Mouse (Mus musculus) neural tube, embryonic 14.5 days (tissue): ENCODE measurements at regions not wholly inside any gene's neighbourhood (a gene's known extent, or its start where the extent isn't known, plus 50 kb on each side); places are given as distances from the start of the nearest gene placed in this dataset.

ENCODE experiments used
- ATAC-seq: fragments of 200-750 bp; cut with Nextera tagmentation; 2 replicates; pipeline ENCODE4 v1.8.0; 2017; ENCODE audit warnings: low read depth, mild to moderate bottlenecking, moderate TSS enrichment, moderate library complexity
- H3K27ac ChIP-seq: fragments of 300-500 bp; sonication (generic); 2 replicates; pipeline ENCODE4 v1.5.1; 2014; ENCODE audit warnings: low read depth, mild to moderate bottlenecking, control low read depth, low read length, moderate library complexity, mixed read lengths
- H3K27me3 ChIP-seq: fragments of 300-500 bp; sonication (generic); 2 replicates; pipeline ENCODE4 v1.6.1; 2014; ENCODE audit warnings: low read length; ENCODE audit not compliant: control insufficient read depth, insufficient read depth
- H3K36me3 ChIP-seq: fragments of 300-500 bp; sonication (generic); 2 replicates; pipeline ENCODE4 v1.6.1; 2014; ENCODE audit warnings: low read length, mixed read lengths; ENCODE audit not compliant: control insufficient read depth, insufficient read depth
- H3K4me1 ChIP-seq: fragments of 300-500 bp; sonication (generic); 2 replicates; pipeline ENCODE4 v1.6.1; 2014; ENCODE audit warnings: low read length; ENCODE audit not compliant: control insufficient read depth, insufficient read depth
- H3K4me2 ChIP-seq: fragments of 300-500 bp; sonication (generic); 2 replicates; pipeline ENCODE4 v1.6.1; 2014; ENCODE audit warnings: mild to moderate bottlenecking, low read depth, low read length, control low read depth
- H3K4me3 ChIP-seq: fragments of 300-500 bp; sonication (generic); 2 replicates; pipeline ENCODE4 v1.5.1; 2014; ENCODE audit warnings: low read depth, low read length, control low read depth, mixed read lengths
- H3K9ac ChIP-seq: fragments of 300-500 bp; sonication (generic); replicated peaks from 2 replicates; pipeline ENCODE4 v1.6.1; 2014; ENCODE audit warnings: low read depth, mild to moderate bottlenecking, control low read depth, low read length, mixed read lengths
- H3K9me3 ChIP-seq: fragments of 300-500 bp; sonication (generic); 2 replicates; pipeline ENCODE4 v1.6.1; 2016; ENCODE audit warnings: low read length; ENCODE audit not compliant: control insufficient read depth
- WGBS: fragments of 180-500 bp; shearing (Covaris S2); extraction: QIAGEN DNeasy Blood & Tissue Kit; methylation state at CpG from one replicate; pipeline ENCODE4 v1.1.7; 2014; 5-methylcytosine and 5-hydroxymethylcytosine counted together

- no peaks in the 10 kb centered on the region for H3K4me1 ChIP-seq
- no peak for ATAC-seq
- H3K4me2 ChIP-seq, result no peak overlapping the region
- no peaks in the 10 kb centered on the region for H3K36me3 ChIP-seq
- H3K4me3 ChIP-seq, result no peak overlapping the region
- no peak overlapping the region for H3K27ac ChIP-seq
- peaks cover 26% of the 10 kb centered on the region for H3K27me3 ChIP-seq
- WGBS, result 68% methylated on average over 3 of the region's 3 CpGs
- no peaks in the 10 kb centered on the region for H3K9me3 ChIP-seq
- no peak overlapping the region for H3K9ac ChIP-seq
Observed at GRCm38 (mm10) chr8:12040924-12041323, 200.7 kb downstream of the Tex29 start.

GRCm38 (mm10) chr8:12041662-12042061 lies 201.4 kb downstream of the Tex29 start:
- Histone ChIP-seq H3K27me3 (peaks cover 23% of the 10 kb centered on the region), H3K36me3 (no peaks in the 10 kb centered on the region), H3K9me3 (no peaks in the 10 kb centered on the region), H3K4me1 (no peaks in the 10 kb centered on the region), H3K9ac (no peak overlapping the region), H3K27ac (no peak overlapping the region), H3K4me2 (no peak overlapping the region), H3K4me3 (no peak overlapping the region)
- WGBS, result 66% methylated on average over 6 of the region's 6 CpGs
- no peak for ATAC-seq

GRCm38 (mm10) chr8:12050841-12051240 lies 210.6 kb downstream of the Tex29 start:
- no peak overlapping the region for H3K4me3 ChIP-seq
- no peaks in the 10 kb centered on the region for H3K9me3 ChIP-seq
- H3K9ac ChIP-seq, result no peak overlapping the region
- no peaks in the 10 kb centered on the region for H3K27me3 ChIP-seq
- no peaks in the 10 kb centered on the region for H3K36me3 ChIP-seq
- WGBS, result 10% methylated on average over 5 of the region's 5 CpGs
- no peak for ATAC-seq
- no peak overlapping the region for H3K4me2 ChIP-seq
- no peak overlapping the region for H3K27ac ChIP-seq
- no peaks in the 10 kb centered on the region for H3K4me1 ChIP-seq

GRCm38 (mm10) chr8:12051357-12051756 lies 211.1 kb downstream of the Tex29 start:
- 16% methylated on average over 12 of the region's 12 CpGs for WGBS
- no peaks in the 10 kb centered on the region for H3K36me3 ChIP-seq
- H3K4me1 ChIP-seq, result no peaks in the 10 kb centered on the region
- no peaks in the 10 kb centered on the region for H3K27me3 ChIP-seq
- H3K4me3 ChIP-seq, result no peak overlapping the region
- H3K9ac ChIP-seq, result no peak overlapping the region
- no peaks in the 10 kb centered on the region for H3K9me3 ChIP-seq
- no peak overlapping the region for H3K4me2 ChIP-seq
- peak; percentile 75 for ATAC-seq
- no peak overlapping the region for H3K27ac ChIP-seq

GRCm38 (mm10) chr8:12055931-12056330 lies 215.7 kb downstream of the Tex29 start:
- Histone ChIP-seq H3K9ac (no peak overlapping the region), H3K9me3 (no peaks in the 10 kb centered on the region), H3K27ac (no peak overlapping the region), H3K4me2 (no peak overlapping the region), H3K27me3 (no peaks in the 10 kb centered on the region; the same call in 1 of the 2 replicates), H3K4me1 (0 out of 2 replicates have a peak, but pooled peaks cover 2% of the 10 kb centered on the region), H3K36me3 (no peaks in the 10 kb centered on the region), H3K4me3 (no peak overlapping the region)
- 88% methylated on average over 9 of the region's 9 CpGs for WGBS
- no peak for ATAC-seq

- peak; percentile 44; the same call in 1 of the 2 replicates for ATAC-seq
- Histone ChIP-seq H3K4me3 (no peak overlapping the region), H3K36me3 (no peaks in the 10 kb centered on the region), H3K27me3 (no peaks in the 10 kb centered on the region; the same call in 1 of the 2 replicates), H3K9me3 (no peaks in the 10 kb centered on the region), H3K4me2 (no peak overlapping the region), H3K9ac (no peak overlapping the region), H3K4me1 (0 out of 2 replicates have a peak, but pooled peaks cover 5% of the 10 kb centered on the region), H3K27ac (no peak overlapping the region)
- WGBS, result 37% methylated on average over 13 of the region's 13 CpGs
Observed at GRCm38 (mm10) chr8:12061237-12061636, 217.4 kb upstream of the A230072I06Rik start.

- H3K36me3 ChIP-seq, result no peaks in the 10 kb centered on the region
- H3K27me3 ChIP-seq, result no peaks in the 10 kb centered on the region; the same call in 1 of the 2 replicates
- 71% methylated on average over 8 of the region's 8 CpGs for WGBS
- no peak overlapping the region for H3K27ac ChIP-seq
- no peak overlapping the region for H3K4me2 ChIP-seq
- no peak overlapping the region for H3K9ac ChIP-seq
- H3K4me3 ChIP-seq, result no peak overlapping the region
- 0 out of 2 replicates have a peak, but pooled peaks cover 5% of the 10 kb centered on the region for H3K4me1 ChIP-seq
- no peaks in the 10 kb centered on the region for H3K9me3 ChIP-seq
- ATAC-seq, result no peak
Observed at GRCm38 (mm10) chr8:12062710-12063109, 215.9 kb upstream of the A230072I06Rik start.

GRCm38 (mm10) chr8:12064664-12065063 lies 214.0 kb upstream of the A230072I06Rik start:
- H3K27ac ChIP-seq, result no peak overlapping the region
- no peak overlapping the region for H3K4me3 ChIP-seq
- no peaks in the 10 kb centered on the region for H3K36me3 ChIP-seq
- H3K27me3 ChIP-seq, result peaks cover 2% of the 10 kb centered on the region; the same call in 1 of the 2 replicates
- no peak overlapping the region for H3K9ac ChIP-seq
- H3K4me2 ChIP-seq, result no peak overlapping the region
- no peaks in the 10 kb centered on the region for H3K9me3 ChIP-seq
- no peak for ATAC-seq
- 0 out of 2 replicates have a peak, but pooled peaks cover 5% of the 10 kb centered on the region for H3K4me1 ChIP-seq
- 85% methylated on average over 7 of the region's 7 CpGs for WGBS

GRCm38 (mm10) chr8:12066454-12066853 lies 212.2 kb upstream of the A230072I06Rik start:
- no peak overlapping the region for H3K4me3 ChIP-seq
- H3K4me2 ChIP-seq, result no peak overlapping the region
- ATAC-seq, result no peak
- no peak overlapping the region for H3K9ac ChIP-seq
- H3K27me3 ChIP-seq, result peaks cover 2% of the 10 kb centered on the region; the same call in 1 of the 2 replicates
- H3K9me3 ChIP-seq, result no peaks in the 10 kb centered on the region
- 84% methylated on average over 10 of the region's 10 CpGs for WGBS
- H3K27ac ChIP-seq, result no peak overlapping the region
- H3K36me3 ChIP-seq, result no peaks in the 10 kb centered on the region
- H3K4me1 ChIP-seq, result no peaks in the 10 kb centered on the region
